Mouse (Mus musculus) spleen, postnatal 10 days (tissue): Measurements from ENCODE around the gene Tmem192.
"Not testable (repeated sequence)": the region's sequence is repeated elsewhere in the genome, so short reads cannot be mapped to it uniquely, and the experiment has no call there.

ENCODE experiments used
- DNase-seq, 2 experiments: peaks; one replicate each; pipeline ENCODE4 v3.0.0; 2021 to 2022; ENCODE audit warnings: low spot score in 2 of 2

Gene Tmem192

GRCm38 (mm10) chr8:64983150-64983897 is 36.3 kb downstream of the Tmem192 start:
- DNase-seq, result no peak

DNA sequence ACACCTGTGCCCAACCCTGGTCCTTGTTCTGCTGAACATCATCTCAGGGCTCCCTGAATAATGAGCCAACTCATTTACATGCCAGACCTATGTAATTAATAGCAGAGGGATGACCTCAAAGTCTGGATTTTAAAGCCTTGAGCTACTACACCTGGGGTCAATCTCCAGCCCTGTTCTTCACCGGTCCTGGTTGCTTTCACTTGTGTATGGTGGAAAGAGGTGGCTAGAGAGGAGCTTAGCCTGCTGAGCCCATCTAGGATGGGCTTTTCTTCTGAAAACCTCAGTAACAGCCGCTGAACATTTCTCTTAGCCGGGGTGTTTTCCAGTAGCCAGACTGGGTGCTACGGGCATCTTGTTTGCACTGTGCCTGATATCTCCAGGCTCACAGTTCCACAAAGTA is 40.7 kb downstream of the Tmem192 start, which contains the start of gene Trim75:
Gene Trim75, minus strand, starts transcription at position 101 of the 400 bp plus-strand sequence.
- DNase-seq, result no peak

GRCm38 (mm10) chr8:64998806-64999365 is 51.9 kb downstream of the Tmem192 start:
- DNase-seq, result no peak

- DNase-seq, result not testable (repeated sequence)
These were observed 60.6 kb downstream of the Tmem192 start for GRCm38 (mm10) chr8:65007616-65008015.

DNA sequence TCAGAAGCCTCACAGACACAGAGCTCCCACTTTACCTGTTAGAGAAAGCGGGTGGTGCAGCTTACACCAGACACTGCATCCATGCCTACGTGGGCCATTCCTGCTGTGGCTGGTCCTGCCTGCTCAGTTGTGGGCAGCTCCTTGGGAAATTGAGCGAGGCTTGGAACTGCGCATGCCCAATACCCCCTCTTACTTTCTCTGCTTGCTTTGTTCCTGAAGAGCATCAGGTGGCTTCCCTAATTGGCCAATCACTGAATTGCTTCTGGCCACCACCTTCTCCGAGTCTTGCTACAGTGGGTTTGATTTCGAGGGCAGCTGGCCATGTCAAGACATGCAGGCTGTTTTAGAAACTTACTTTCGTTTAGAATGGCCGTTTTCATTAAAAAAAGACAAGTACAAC is 71.4 kb downstream of the Tmem192 start, which contains the start of the genes Trim61 and Trim60:
Gene Trim61, minus strand, starts transcription at position 101 of the 400 bp plus-strand sequence.
Gene Trim60, minus strand, starts transcription at position 162 of the 400 bp plus-strand sequence.
- DNase-seq, result no peak
